Mouse (Mus musculus) myocyte (in vitro differentiated cells): ENCODE measurements around the gene Adamts2.

ENCODE experiments used
- CEBPB ChIP-seq: IDR thresholded peaks from 2 replicates; pipeline ENCODE4 v1.6.1; 2011; ENCODE audit warnings: mild to moderate bottlenecking, moderate library complexity; ENCODE audit not compliant: poor library complexity, insufficient read depth, severe bottlenecking
- E2F4 ChIP-seq: IDR thresholded peaks from one replicate; pipeline ENCODE4 v1.6.1; 2011; ENCODE audit warnings: mild to moderate bottlenecking, control low read depth, moderate library complexity; ENCODE audit not compliant: insufficient read depth
- MAX ChIP-seq: IDR thresholded peaks from one replicate; pipeline ENCODE4 v1.6.1; 2011; ENCODE audit warnings: low read depth, mild to moderate bottlenecking, control low read depth
- MYOD1 ChIP-seq, 3 experiments: IDR thresholded peaks; one replicate each; pipeline ENCODE4 v1.6.1; 2011; ENCODE audit warnings: control low read depth in 2 of 3, low read depth in 2 of 3, mild to moderate bottlenecking in 2 of 3, moderate library complexity in 1 of 3; ENCODE audit not compliant: insufficient read length in 2 of 3, control insufficient read depth in 1 of 3
- MYOG ChIP-seq, 3 experiments: IDR thresholded peaks; one replicate each; pipeline ENCODE4 v1.6.1; 2011; ENCODE audit warnings: control low read depth in 2 of 3, low read depth in 2 of 3, mild to moderate bottlenecking in 2 of 3; ENCODE audit not compliant: insufficient read length in 2 of 3, control insufficient read depth in 1 of 3, insufficient read depth in 1 of 3
- POLR2A ChIP-seq: IDR thresholded peaks from one replicate; pipeline ENCODE4 v1.6.1; 2011; ENCODE audit warnings: low read depth, mild to moderate bottlenecking, control low read depth, moderate library complexity; ENCODE audit not compliant: insufficient read length
- POLR2AphosphoS2 ChIP-seq: IDR thresholded peaks from one replicate; pipeline ENCODE4 v1.6.1; 2011; ENCODE audit warnings: low read depth, control low read depth; ENCODE audit not compliant: insufficient read length
- REST ChIP-seq: IDR thresholded peaks from one replicate; pipeline ENCODE4 v1.6.1; 2011; ENCODE audit warnings: mild to moderate bottlenecking, control low read depth, moderate library complexity; ENCODE audit not compliant: insufficient read depth, insufficient read length
- TCF12 ChIP-seq: IDR thresholded peaks from one replicate; pipeline ENCODE4 v1.6.1; 2011; ENCODE audit warnings: mild to moderate bottlenecking, control low read depth; ENCODE audit not compliant: poor library complexity, insufficient read depth, severe bottlenecking
- TCF3 ChIP-seq: IDR thresholded peaks from one replicate; pipeline ENCODE4 v1.6.1; 2011; ENCODE audit warnings: low read depth, control low read depth; ENCODE audit not compliant: insufficient read length
- USF1 ChIP-seq: IDR thresholded peaks from one replicate; pipeline ENCODE4 v1.6.1; 2011; ENCODE audit warnings: low read depth, mild to moderate bottlenecking, control low read depth, moderate library complexity

GRCm38 (mm10) chr11:50650037-50650436, 48.2 kb downstream of the Adamts2 start:
- TF ChIP-seq POLR2A (no peak), POLR2AphosphoS2 (no peak), E2F4 (no peak), TCF3 (no peak), USF1 (no peak), MAX (no peak), TCF12 (no peak), CEBPB (no peak), MYOD1 (IDR thresholded peaks at IDR 0.05; ENCODE audit: control insufficient read depth in 1 of 3, insufficient read length in 2 of 3, low read depth in 2 of 3) (no peak), MYOG (IDR thresholded peaks at IDR 0.05; ENCODE audit: control insufficient read depth in 1 of 3, insufficient read depth in 1 of 3, insufficient read length in 2 of 3, low read depth in 2 of 3) (no peak), REST (no peak)
